Mouse (Mus musculus): ENCODE results near the gene Tcf23. TPM values are rescaled to one million over a fixed set of nuclear protein-coding genes. Genes with fewer than 3 reads are reported as not detected.

Gene Tcf23
- total RNA-seq, 2 experiments from 2014 or later = 0.08 to 0.24 TPM

- intact Hi-C loops (cut with DNase I) = no loop called here
- DNase-seq (ENCODE audit: extremely low spot score in 1 of 2, low spot score in 2 of 2) = no peak
Observed at GRCm38 (mm10) chr5:30944344-30944743, 24.1 kb upstream of the Tcf23 start.

- DNase-seq (ENCODE audit: extremely low spot score in 1 of 2, low spot score in 2 of 2) = peak; percentile 76 to 82
- intact Hi-C loops (cut with DNase I) = loop anchor here (5.0 kb wide), 1 partner anchor 107 kb away; the partner anchor contains the start of gene Cad
Observed at GRCm38 (mm10) chr5:30944956-30945781, 23.3 kb upstream of the Tcf23 start, which contains the start of gene Cgref1. Gene Cgref1, minus strand, starts transcription at chr5:30945591.

- intact Hi-C loops (cut with DNase I) = loop anchor here (5.0 kb wide), 1 partner anchor 104 kb away; the partner anchor contains the start of gene Cad
- DNase-seq (ENCODE audit: extremely low spot score in 1 of 2, low spot score in 2 of 2) = no peak
Observed at GRCm38 (mm10) chr5:30948620-30949019, 19.8 kb upstream of the Tcf23 start.

GRCm38 (mm10) chr5:30949654-30950326, 18.7 kb upstream of the Tcf23 start:
- peak; percentile 94 to 97 for DNase-seq (ENCODE audit: extremely low spot score in 1 of 2, low spot score in 2 of 2)
- intact Hi-C loops (cut with DNase I) = loop anchor here (5.0 kb wide), 1 partner anchor 103 kb away; the partner anchor contains the start of gene Cad

GRCm38 (mm10) chr5:30950451-30950850, 18.0 kb upstream of the Tcf23 start:
- DNase-seq (ENCODE audit: extremely low spot score in 1 of 2, low spot score in 2 of 2) = no peak
- intact Hi-C loops (cut with DNase I) = no loop called here

- intact Hi-C loops (cut with DNase I) = no loop called here
- DNase-seq (ENCODE audit: extremely low spot score in 1 of 2, low spot score in 2 of 2) = no peak
Observed at GRCm38 (mm10) chr5:30950922-30951321, 17.5 kb upstream of the Tcf23 start.

- intact Hi-C loops (cut with DNase I) = no loop called here
- DNase-seq (ENCODE audit: extremely low spot score in 1 of 2, low spot score in 2 of 2) = no peak
Observed at GRCm38 (mm10) chr5:30951706-30952105, 16.8 kb upstream of the Tcf23 start.

- intact Hi-C loops (cut with DNase I) = no loop called here
- DNase-seq (ENCODE audit: extremely low spot score in 1 of 2, low spot score in 2 of 2) = no peak
Observed at GRCm38 (mm10) chr5:30952551-30952950, 15.9 kb upstream of the Tcf23 start.

GRCm38 (mm10) chr5:30954065-30954464, 14.4 kb upstream of the Tcf23 start:
- intact Hi-C loops (cut with DNase I) = no loop called here
- no peak for DNase-seq (ENCODE audit: extremely low spot score in 1 of 2, low spot score in 2 of 2)

- DNase-seq (ENCODE audit: extremely low spot score in 1 of 2, low spot score in 2 of 2) = no peak
- intact Hi-C loops (cut with DNase I) = no loop called here
Observed at GRCm38 (mm10) chr5:30954556-30954955, 13.9 kb upstream of the Tcf23 start.

- intact Hi-C loops (cut with DNase I) = no loop called here
- DNase-seq (ENCODE audit: extremely low spot score in 1 of 2, low spot score in 2 of 2) = no peak
Observed at GRCm38 (mm10) chr5:30955751-30956150, 12.7 kb upstream of the Tcf23 start.

- DNase-seq (ENCODE audit: extremely low spot score in 1 of 2, low spot score in 2 of 2) = no peak
- intact Hi-C loops (cut with DNase I) = no loop called here
Observed at GRCm38 (mm10) chr5:30957891-30958290, 10.6 kb upstream of the Tcf23 start.

GRCm38 (mm10) chr5:30959198-30959854, 9.1 kb upstream of the Tcf23 start:
- intact Hi-C loops (cut with DNase I) = no loop called here
- DNase-seq (ENCODE audit: extremely low spot score in 1 of 2, low spot score in 2 of 2) = no peak

- intact Hi-C loops (cut with DNase I) = no loop called here
- DNase-seq (ENCODE audit: extremely low spot score in 1 of 2, low spot score in 2 of 2) = peak; percentile 98 to 99
Observed at GRCm38 (mm10) chr5:30959966-30960501, 8.4 kb upstream of the Tcf23 start, which contains the start of gene Preb. Gene Preb, minus strand, starts transcription at chr5:30960361.

- intact Hi-C loops (cut with DNase I) = no loop called here
- no peak for DNase-seq (ENCODE audit: extremely low spot score in 1 of 2, low spot score in 2 of 2)
Observed at GRCm38 (mm10) chr5:30960814-30961213, 7.6 kb upstream of the Tcf23 start.

- intact Hi-C loops (cut with DNase I) = no loop called here
- DNase-seq (ENCODE audit: extremely low spot score in 1 of 2, low spot score in 2 of 2) = no peak
Observed at GRCm38 (mm10) chr5:30961545-30962505, 6.6 kb upstream of the Tcf23 start.

GRCm38 (mm10) chr5:30963916-30964315, 4.5 kb upstream of the Tcf23 start:
- no peak for DNase-seq (ENCODE audit: extremely low spot score in 1 of 2, low spot score in 2 of 2)
- intact Hi-C loops (cut with DNase I) = no loop called here

- intact Hi-C loops (cut with DNase I) = no loop called here
- DNase-seq (ENCODE audit: extremely low spot score in 1 of 2, low spot score in 2 of 2) = no peak
Observed at GRCm38 (mm10) chr5:30966189-30966588, 2.3 kb upstream of the Tcf23 start.

All from left cerebral cortex, postnatal 10 days (tissue).